Mouse (Mus musculus) limb, embryonic 12.5 days (tissue): ENCODE results near the gene Cuedc1. TPM values are rescaled to one million over a fixed set of nuclear protein-coding genes. Genes with fewer than 3 reads are reported as not detected.

Source experiments
- ATAC-seq: fragments of 200-750 bp; cut with Nextera tagmentation; 2 replicates; pipeline ENCODE4 v1.8.0; 2017; ENCODE audit warnings: low read depth, moderate TSS enrichment; ENCODE audit not compliant: insufficient number of reproducible peaks, insufficient read depth, low FRiP score, low TSS enrichment
- H3K27ac ChIP-seq: fragments of 300-500 bp; sonication (generic); 2 replicates; pipeline ENCODE4 v1.5.1; 2016; ENCODE audit warnings: mild to moderate bottlenecking, moderate library complexity
- H3K27me3 ChIP-seq: fragments of 300-500 bp; sonication (generic); 2 replicates; pipeline ENCODE4 v1.6.1; 2016; ENCODE audit warnings: mild to moderate bottlenecking, moderate library complexity
- H3K36me3 ChIP-seq: fragments of 300-500 bp; sonication (generic); 2 replicates; pipeline ENCODE4 v1.6.1; 2016; ENCODE audit warnings: mild to moderate bottlenecking, moderate library complexity
- H3K4me1 ChIP-seq: fragments of 300-500 bp; sonication (generic); replicated peaks from 2 replicates; pipeline ENCODE4 v1.6.1; 2016
- H3K4me2 ChIP-seq: fragments of 300-500 bp; sonication (generic); 2 replicates; pipeline ENCODE4 v1.6.1; 2016; ENCODE audit warnings: mild to moderate bottlenecking, moderate library complexity
- H3K4me3 ChIP-seq: fragments of 300-500 bp; sonication (generic); replicated peaks from 2 replicates; pipeline ENCODE4 v1.5.1; 2016; ENCODE audit warnings: mild to moderate bottlenecking
- H3K9ac ChIP-seq: fragments of 300-500 bp; sonication (generic); replicated peaks from 2 replicates; pipeline ENCODE4 v1.6.1; 2016; ENCODE audit warnings: mild to moderate bottlenecking, moderate library complexity
- H3K9me3 ChIP-seq: fragments of 300-500 bp; sonication (generic); 2 replicates; pipeline ENCODE4 v1.6.1; 2016; ENCODE audit warnings: mild to moderate bottlenecking, moderate library complexity
- WGBS: fragments of 180-500 bp; shearing (Covaris S2); methylation state at CpG from one replicate; pipeline ENCODE4 v1.1.7; 2016; 5-methylcytosine and 5-hydroxymethylcytosine counted together
- polyA plus RNA-seq: library from polyadenylated mRNA; unstranded; fragments of >200 nt; fragmentation: Nextera tagmentation; extraction: Ambion mirVana; gene quantifications from 2 replicates; pipeline ENCODE4 v1.2.1, GENCODE M21; 2016

The Cuedc1 gene
- polyA plus RNA-seq: 32.1 and 37.3 TPM in 2 replicates

DNA sequence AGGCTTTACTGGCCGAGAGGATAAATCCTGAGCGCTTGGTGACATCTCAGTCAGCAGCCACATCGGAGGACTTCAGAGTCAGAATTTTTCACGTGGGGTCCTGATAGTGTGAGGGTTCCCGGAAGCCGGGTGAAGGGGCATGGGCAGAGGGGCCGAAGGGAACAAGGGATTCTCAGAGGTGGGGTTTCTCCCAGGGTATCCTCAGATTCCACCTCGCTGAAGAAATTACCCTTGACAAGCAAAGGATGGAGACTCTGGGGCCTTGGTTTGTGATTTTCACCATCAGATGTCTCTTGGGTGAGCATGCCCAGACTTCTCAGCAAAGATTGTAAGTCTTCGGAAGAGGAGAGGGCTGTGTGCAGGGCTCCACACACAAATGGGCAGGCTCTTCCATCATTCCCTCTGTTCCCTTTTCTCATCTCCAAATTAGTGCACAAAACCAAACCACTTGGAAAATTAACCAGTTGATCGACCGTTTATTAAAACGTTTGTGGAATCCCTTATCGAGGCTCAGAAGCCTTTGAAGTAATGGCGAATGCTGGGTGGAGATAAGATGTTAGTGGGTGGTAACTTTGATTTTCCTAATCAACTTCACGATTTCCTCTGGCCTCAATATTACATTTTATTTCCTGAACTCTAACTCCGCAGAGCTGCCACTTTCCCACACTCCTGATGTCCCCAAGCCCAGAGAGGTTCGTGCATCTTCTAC, at the start of gene Cuedc1:
Gene Cuedc1 (plus strand): TSS at position 38 of the 709 bp plus-strand sequence.
- H3K36me3 ChIP-seq: peaks cover 2% of the 10 kb centered on the region; the same call in 1 of the 2 replicates
- H3K4me2 ChIP-seq: peak within 1 kb of the TSS; percentile 83
- ATAC-seq: no peak
- H3K9ac ChIP-seq: peak within 1 kb of the TSS; percentile 96
- peak within 1 kb of the TSS; percentile 87 for H3K4me3 ChIP-seq
- WGBS: 30% methylated on average over 17 of the region's 17 CpGs
- H3K27me3 ChIP-seq: peaks cover 16% of the 10 kb centered on the region
- H3K27ac ChIP-seq: peak within 1 kb of the TSS; percentile 90
- no peaks in the 10 kb centered on the region for H3K9me3 ChIP-seq
- H3K4me1 ChIP-seq: peaks cover 30% of the 10 kb centered on the region

DNA sequence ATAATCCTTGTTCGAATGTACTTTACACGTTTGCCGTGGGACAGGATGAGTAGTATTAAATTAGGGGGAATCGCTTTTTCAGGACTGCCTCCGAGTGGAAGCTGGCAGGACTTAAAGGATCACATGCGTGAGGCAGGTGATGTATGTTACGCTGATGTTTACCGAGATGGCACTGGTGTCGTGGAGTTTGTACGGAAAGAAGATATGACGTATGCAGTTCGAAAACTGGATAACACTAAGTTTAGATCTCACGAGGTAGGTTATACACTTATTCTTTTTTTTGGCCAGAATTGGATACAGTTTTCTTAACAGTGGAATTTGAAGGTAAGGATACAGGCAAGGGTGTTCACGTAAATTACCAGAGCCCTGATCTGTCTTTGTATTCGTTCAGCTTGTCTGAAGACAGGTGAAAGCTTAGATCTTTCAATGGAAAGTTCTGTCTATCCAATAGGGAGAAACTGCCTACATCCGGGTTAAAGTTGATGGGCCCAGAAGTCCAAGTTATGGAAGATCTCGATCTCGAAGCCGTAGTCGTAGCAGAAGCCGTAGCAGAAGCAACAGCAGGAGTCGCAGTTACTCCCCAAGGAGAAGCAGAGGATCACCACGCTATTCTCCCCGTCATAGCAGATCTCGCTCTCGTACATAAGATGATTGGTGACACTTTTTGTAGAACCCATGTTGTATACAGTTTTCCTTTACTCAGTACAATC, 48.7 kb upstream of the Cuedc1 start:
- Histone ChIP-seq H3K4me2 (peak overlapping the region; percentile 88), H3K9me3 (no peaks in the 10 kb centered on the region), H3K4me1 (peaks cover 27% of the 10 kb centered on the region), H3K27ac (no peak overlapping the region), H3K36me3 (peaks cover 35% of the 10 kb centered on the region), H3K9ac (peak overlapping the region; percentile 99), H3K27me3 (no peaks in the 10 kb centered on the region), H3K4me3 (peak overlapping the region; percentile 98)
- no peak for ATAC-seq
- 30% methylated on average over 26 of the region's 26 CpGs for WGBS

DNA sequence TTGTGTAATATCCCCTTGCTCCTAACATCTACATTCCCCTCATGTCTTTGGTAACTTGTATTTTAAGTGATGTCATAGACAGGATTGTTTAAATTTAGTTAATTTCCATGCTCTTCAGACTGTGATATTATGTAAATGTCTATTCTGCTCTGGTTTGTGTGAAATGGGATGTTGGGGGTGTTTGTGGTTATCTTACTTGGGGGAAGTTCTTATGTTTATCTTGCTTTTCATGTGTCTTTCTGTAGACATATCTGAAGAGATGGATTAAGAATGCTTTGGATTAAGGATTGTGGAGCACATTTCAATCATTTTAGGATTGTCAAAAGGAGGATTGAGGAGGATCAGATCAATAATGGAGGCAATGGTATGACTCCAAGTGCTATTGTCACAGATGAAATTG, 48.1 kb upstream of the Cuedc1 start:
- ATAC-seq: no peak
- Histone ChIP-seq H3K36me3 (peaks cover 35% of the 10 kb centered on the region), H3K27ac (no peak overlapping the region), H3K4me1 (peaks cover 27% of the 10 kb centered on the region), H3K9me3 (no peaks in the 10 kb centered on the region), H3K4me3 (peak overlapping the region; percentile 98), H3K4me2 (peak overlapping the region; percentile 88), H3K27me3 (no peaks in the 10 kb centered on the region), H3K9ac (peak overlapping the region; percentile 99)

DNA sequence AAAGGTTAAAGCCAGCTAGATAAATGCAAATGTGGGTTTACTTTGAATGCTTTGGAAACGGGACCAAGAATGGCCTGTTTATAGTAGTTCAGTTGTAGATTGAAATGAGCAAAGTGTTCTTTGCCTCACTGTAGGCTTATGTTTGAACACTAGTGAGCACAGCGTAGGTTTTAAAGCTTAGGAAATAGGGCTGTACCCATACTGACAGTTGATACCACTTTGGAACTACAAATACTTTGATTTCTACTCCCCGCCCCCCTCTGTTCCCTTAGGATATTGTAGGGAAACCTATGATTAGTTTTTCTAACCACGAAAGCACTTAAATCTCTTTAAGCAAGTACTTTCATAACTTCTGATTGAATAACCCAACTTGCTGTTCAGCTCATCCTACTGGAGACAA, 45.2 kb upstream of the Cuedc1 start:
- Histone ChIP-seq H3K9ac (no peak overlapping the region), H3K9me3 (no peaks in the 10 kb centered on the region), H3K4me3 (no peak overlapping the region), H3K4me1 (peaks cover 20% of the 10 kb centered on the region), H3K4me2 (no peak overlapping the region), H3K27me3 (no peaks in the 10 kb centered on the region), H3K36me3 (peaks cover 40% of the 10 kb centered on the region), H3K27ac (no peak overlapping the region)
- ATAC-seq: no peak
- 85% methylated on average over 4 of the region's 4 CpGs for WGBS

DNA sequence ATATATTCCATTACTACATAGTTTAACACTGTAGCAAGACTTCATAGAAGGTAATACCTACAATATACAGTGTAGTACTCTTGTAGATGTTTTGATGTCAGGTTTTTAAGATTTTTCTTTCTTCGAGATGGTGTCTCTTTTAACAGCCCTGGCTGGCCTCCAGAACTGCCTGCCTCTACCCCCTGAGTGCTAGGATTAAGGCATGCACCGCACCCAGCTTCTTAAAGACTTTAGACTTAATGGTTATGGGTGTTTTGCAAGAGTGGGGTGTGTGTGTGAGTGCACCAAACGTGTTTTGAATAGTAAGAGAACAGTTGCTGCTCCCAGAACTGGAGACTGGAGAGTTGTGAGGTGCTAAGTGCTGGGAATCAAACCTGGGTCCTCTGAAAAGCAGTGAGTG, 44.0 kb upstream of the Cuedc1 start:
- WGBS: 64% methylated on average over 3 of the region's 3 CpGs
- H3K4me1 ChIP-seq: peaks cover 20% of the 10 kb centered on the region
- H3K36me3 ChIP-seq: peaks cover 40% of the 10 kb centered on the region
- no peaks in the 10 kb centered on the region for H3K9me3 ChIP-seq
- ATAC-seq: no peak
- no peaks in the 10 kb centered on the region for H3K27me3 ChIP-seq
- no peak overlapping the region for H3K4me2 ChIP-seq
- 0 out of 2 replicates have a peak overlapping the region, but pooled peaks have one; percentile 9 for H3K27ac ChIP-seq
- no peak overlapping the region for H3K4me3 ChIP-seq
- H3K9ac ChIP-seq: no peak overlapping the region

DNA sequence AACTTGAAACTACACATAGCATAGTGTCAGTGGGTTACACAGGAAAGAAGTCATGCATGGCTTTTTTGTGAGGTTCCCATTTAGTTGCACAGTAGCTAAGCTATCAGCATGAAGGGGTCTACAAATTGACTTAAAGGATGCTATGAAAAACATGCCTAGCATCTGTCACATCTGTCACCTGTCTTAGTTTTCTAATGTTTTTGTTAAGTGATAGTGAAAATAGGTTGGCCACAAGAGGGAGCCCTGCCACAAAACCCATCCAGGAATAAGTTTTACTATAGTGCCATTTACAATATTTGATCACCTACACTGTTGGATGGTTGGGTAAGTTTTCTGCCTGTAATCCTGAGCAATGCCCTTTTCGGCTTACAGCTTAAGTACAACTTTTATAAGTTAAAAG, 43.3 kb upstream of the Cuedc1 start:
- H3K27me3 ChIP-seq: no peaks in the 10 kb centered on the region
- no peaks in the 10 kb centered on the region for H3K9me3 ChIP-seq
- H3K27ac ChIP-seq: no peak overlapping the region
- H3K4me1 ChIP-seq: peaks cover 12% of the 10 kb centered on the region
- H3K36me3 ChIP-seq: peaks cover 32% of the 10 kb centered on the region
- 81% methylated on average over 1 of the region's 1 CpGs for WGBS
- no peak for ATAC-seq
- H3K9ac ChIP-seq: no peak overlapping the region
- no peak overlapping the region for H3K4me2 ChIP-seq
- H3K4me3 ChIP-seq: no peak overlapping the region

DNA sequence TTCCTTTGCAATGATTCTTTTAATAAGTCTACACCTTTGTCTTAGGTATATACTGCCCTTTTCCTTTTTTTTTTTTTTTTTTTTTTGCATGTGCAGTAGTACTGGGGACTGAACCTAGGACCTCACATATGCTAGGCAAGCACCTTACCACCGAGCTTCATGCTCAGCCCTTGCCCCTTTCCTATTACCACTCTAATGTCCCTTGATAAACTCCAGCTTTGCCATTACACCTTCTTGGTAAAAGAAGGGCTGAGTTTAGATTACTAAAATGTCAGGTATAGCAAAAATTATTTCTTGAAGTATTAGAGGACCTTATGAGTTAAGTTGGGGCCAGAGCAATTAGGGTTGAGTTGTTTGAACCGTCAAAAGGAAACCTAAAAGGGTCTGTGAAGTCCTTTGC, 42.1 kb upstream of the Cuedc1 start:
- H3K9me3 ChIP-seq: no peaks in the 10 kb centered on the region
- H3K27ac ChIP-seq: no peak overlapping the region
- H3K36me3 ChIP-seq: peaks cover 22% of the 10 kb centered on the region
- no peak overlapping the region for H3K9ac ChIP-seq
- H3K4me3 ChIP-seq: no peak overlapping the region
- H3K4me1 ChIP-seq: peaks cover 4% of the 10 kb centered on the region; the same call in 1 of the 2 replicates
- no peak overlapping the region for H3K4me2 ChIP-seq
- no peaks in the 10 kb centered on the region for H3K27me3 ChIP-seq
- WGBS: 86% methylated on average over 2 of the region's 2 CpGs
- ATAC-seq: no peak

DNA sequence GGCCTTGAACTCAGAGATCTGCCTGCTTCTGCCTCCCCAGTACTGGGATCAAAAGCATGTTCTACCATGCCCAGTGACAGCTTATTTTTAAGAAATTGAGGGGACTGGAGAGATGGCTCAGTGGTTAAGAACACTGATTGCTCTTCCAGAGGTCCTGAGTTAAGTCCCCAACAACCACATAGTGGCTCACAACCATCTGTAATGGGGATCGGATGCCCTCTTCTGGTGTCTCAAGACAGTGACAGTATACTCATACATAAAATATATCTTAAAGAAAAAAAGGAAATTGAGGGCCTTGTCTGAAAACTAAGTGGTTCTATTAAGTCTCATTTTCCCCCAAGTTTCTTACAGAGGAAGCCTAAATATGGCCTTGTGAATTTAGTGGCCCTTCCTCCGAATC, 40.1 kb upstream of the Cuedc1 start:
- H3K4me3 ChIP-seq: no peak overlapping the region
- no peak overlapping the region for H3K4me2 ChIP-seq
- H3K9ac ChIP-seq: no peak overlapping the region
- no peak for ATAC-seq
- peaks cover 9% of the 10 kb centered on the region; the same call in 1 of the 2 replicates for H3K36me3 ChIP-seq
- H3K4me1 ChIP-seq: no peaks in the 10 kb centered on the region
- WGBS: 86% methylated on average over 2 of the region's 2 CpGs
- H3K27ac ChIP-seq: no peak overlapping the region
- H3K27me3 ChIP-seq: no peaks in the 10 kb centered on the region
- H3K9me3 ChIP-seq: no peaks in the 10 kb centered on the region

DNA sequence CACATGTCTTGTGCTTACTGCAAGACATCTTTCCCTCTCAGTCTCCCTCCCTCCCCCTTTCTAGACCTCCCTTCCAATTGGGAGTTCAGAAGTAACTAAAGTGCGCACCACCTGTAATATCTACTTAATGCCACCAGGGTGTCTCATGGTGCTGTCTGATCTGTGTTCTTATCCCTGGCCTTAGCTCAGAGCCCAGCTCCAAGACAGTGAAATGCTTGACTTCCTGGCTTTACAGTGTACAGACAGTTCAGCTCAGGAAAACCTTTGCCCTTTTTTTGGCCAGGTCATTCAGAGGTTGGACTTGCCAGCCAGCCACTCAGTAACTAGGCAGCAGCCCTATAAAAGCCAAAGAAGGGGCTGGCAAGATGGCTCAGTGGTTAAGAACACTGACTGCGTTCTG, 38.7 kb upstream of the Cuedc1 start:
- Histone ChIP-seq H3K4me3 (no peak overlapping the region), H3K4me2 (no peak overlapping the region), H3K27me3 (no peaks in the 10 kb centered on the region), H3K4me1 (no peaks in the 10 kb centered on the region), H3K36me3 (0 out of 2 replicates have a peak, but pooled peaks cover 5% of the 10 kb centered on the region), H3K9ac (no peak overlapping the region), H3K27ac (no peak overlapping the region), H3K9me3 (no peaks in the 10 kb centered on the region)
- ATAC-seq: 0 out of 2 replicates have a peak, but pooled peaks have one; percentile 66
- WGBS: 49% methylated on average over 2 of the region's 2 CpGs

DNA sequence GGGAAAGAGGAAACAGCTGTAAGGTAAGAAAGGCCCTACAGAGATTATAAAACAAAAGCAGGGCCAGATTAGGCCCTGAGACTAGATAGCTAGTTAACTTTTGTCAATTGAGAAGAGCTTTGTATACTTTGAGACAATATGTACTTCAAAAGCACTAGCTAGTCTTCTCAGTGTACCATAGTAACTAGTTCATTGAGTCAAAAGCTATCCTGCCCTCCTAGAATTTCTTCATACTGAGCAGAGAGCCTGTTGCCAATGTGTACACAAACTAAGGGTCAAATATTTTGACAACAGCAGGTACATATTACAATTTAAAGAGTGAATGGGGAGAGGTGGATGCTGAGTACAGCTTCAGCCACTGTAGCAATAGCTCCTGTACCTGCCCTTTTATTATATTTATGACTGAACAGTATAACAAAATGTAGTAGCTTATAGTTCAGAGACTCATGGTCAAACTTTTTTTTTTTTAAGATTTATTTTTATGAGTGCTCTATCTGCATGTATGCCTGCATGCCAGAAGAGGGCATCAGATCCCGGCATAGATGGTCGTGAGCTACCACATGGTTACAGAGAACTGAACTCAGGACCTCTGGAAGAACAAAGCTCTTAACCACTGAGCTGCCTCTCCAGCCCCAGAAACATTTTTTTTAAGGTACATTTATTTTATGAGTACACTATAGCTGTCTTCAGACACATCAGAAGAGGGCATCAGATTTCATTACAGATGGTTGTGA, 35.8 kb upstream of the Cuedc1 start:
- H3K27ac ChIP-seq: no peak overlapping the region
- no peak overlapping the region for H3K9ac ChIP-seq
- no peaks in the 10 kb centered on the region for H3K9me3 ChIP-seq
- no peak overlapping the region for H3K4me3 ChIP-seq
- peaks cover 1% of the 10 kb centered on the region for H3K4me1 ChIP-seq
- ATAC-seq: no peak
- H3K4me2 ChIP-seq: no peak overlapping the region
- H3K27me3 ChIP-seq: no peaks in the 10 kb centered on the region
- no peaks in the 10 kb centered on the region for H3K36me3 ChIP-seq
- WGBS: 88% methylated on average over 2 of the region's 2 CpGs

DNA sequence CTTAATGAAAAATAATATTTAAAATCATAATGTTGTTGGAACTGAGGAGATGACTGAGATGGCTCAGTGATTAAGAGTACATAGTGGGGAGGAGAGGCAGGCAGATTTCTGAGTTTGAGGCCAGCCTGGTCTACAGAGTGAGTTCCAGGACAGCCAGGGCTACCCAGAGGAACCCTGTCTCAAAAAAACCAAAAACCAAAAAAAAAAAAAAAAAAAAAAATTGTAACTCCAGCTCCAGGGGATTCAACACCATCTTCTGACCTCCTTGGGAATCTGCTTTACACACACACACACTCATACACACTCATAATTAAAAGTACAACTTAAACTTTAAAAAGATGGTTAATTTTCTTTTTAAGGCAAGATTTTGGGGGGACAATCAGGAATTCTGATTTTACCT, 32.1 kb upstream of the Cuedc1 start:
- Histone ChIP-seq H3K27ac (no peak overlapping the region), H3K4me3 (no peak overlapping the region), H3K9me3 (no peaks in the 10 kb centered on the region), H3K9ac (no peak overlapping the region), H3K27me3 (no peaks in the 10 kb centered on the region), H3K36me3 (no peaks in the 10 kb centered on the region), H3K4me1 (peaks cover 15% of the 10 kb centered on the region), H3K4me2 (no peak overlapping the region)
- no peak for ATAC-seq
